20 mouse cellular contexts compared by ENCODE assay signal in genomic region chr11:94727306-94727705, GRCm38 (mm10). TPM values are rescaled to one million over a fixed set of nuclear protein-coding genes. Genes with fewer than 3 reads are reported as not detected.
"Had no signal": no experiment of that assay in that cellular context is flagged by ENCODE, and none has a peak within 500 bp of the region (broad histone marks: within the 10 kb centered on the region; RNA-seq: fewer than 3 reads in every experiment).

No protein-coding gene starts in this region.

- H3K27ac ChIP-seq: lung, embryonic 15.5 days; macrophage; midbrain, embryonic 13.5 days; midbrain, embryonic 15.5 days; neural tube, embryonic 12.5 days; stomach, embryonic 15.5 days; stomach, postnatal 0 days had no signal

- DNase-seq: liver, postnatal 0 days; lung, adult 2 months; lung, postnatal 14 days; lung, postnatal 36 days; right cerebral cortex, postnatal 14 days; thymus, adult 18-20 months; thymus, postnatal 14 days; thymus, postnatal 36 days had no signal

- H3K4me3 ChIP-seq: lung, embryonic 15.5 days; megakaryocyte, embryonic 14.5 days; midbrain, embryonic 13.5 days; midbrain, embryonic 15.5 days; neural tube, embryonic 12.5 days; stomach, embryonic 15.5 days had no signal

RNA-seq across cellular contexts. Expression of gene Cdc34b, which starts 14.3 kb away (rescaled TPM):
- total RNA-seq: megakaryocyte progenitor cell, adult 5-6 weeks; midbrain, postnatal 0 days; monocyte, adult 5-6 weeks; neutrophil, adult 5-6 weeks had no signal

RNA-seq across cellular contexts. Expression of gene Gm11541, which starts 23.0 kb away (rescaled TPM):
- total RNA-seq: megakaryocyte progenitor cell, adult 5-6 weeks; monocyte, adult 5-6 weeks; neutrophil, adult 5-6 weeks had no signal

RNA-seq across cellular contexts. Expression of gene Tmem92, which starts 55.2 kb away (rescaled TPM):
- total RNA-seq: megakaryocyte progenitor cell, adult 5-6 weeks; midbrain, postnatal 0 days; monocyte, adult 5-6 weeks; neutrophil, adult 5-6 weeks had no signal
